Mouse (Mus musculus) bone marrow macrophage, adult 2 months (primary cell): ENCODE data around the gene Abcc9.

Experiments
- CTCF ChIP-seq: IDR thresholded peaks from 2 replicates; pipeline ENCODE4 v1.5.1; 2012; ENCODE audit warnings: low read depth, mild to moderate bottlenecking, low read length, moderate library complexity
- POLR2A ChIP-seq: IDR thresholded peaks from 2 replicates; pipeline ENCODE4 v1.6.1; 2012; ENCODE audit warnings: mild to moderate bottlenecking, low read depth, low read length, borderline replicate concordance

- TF ChIP-seq POLR2A: no peak
- no peak for TF ChIP-seq CTCF
Observed at GRCm38 (mm10) chr6:142567452-142567851, 134.7 kb downstream of the Abcc9 start.
